In genomic region chr2:26022258-26022565, GRCm38 (mm10) we compare ENCODE assay signal across 8 mouse cellular contexts. TPM values are rescaled to one million over a fixed set of nuclear protein-coding genes. Genes with fewer than 3 reads are reported as not detected.
A peak's percentile ranks its signal among the peaks of the same experiment; 100 is the strongest.
DNase-seq lines count a peak whose midpoint lies in the region; ATAC-seq and TF ChIP-seq lines count a peak whose summit lies in the region.

No protein-coding gene starts in this region.

- H3K4me2 ChIP-seq in kidney, postnatal 0 days (ENCODE audit: low read length), result peak overlapping the region; percentile 88; the same call in 1 of the 2 replicates
- peak overlapping the region; percentile 55 for H3K4me2 ChIP-seq in hindbrain, embryonic 16.5 days (ENCODE audit: low read length)
- H3K4me2 ChIP-seq in midbrain, embryonic 15.5 days, result peak overlapping the region; percentile 47

- H3K9ac ChIP-seq in kidney, postnatal 0 days (ENCODE audit: low read depth, low read length), result no peak overlapping the region
- peak overlapping the region; percentile 48; the same call in 1 of the 2 replicates for H3K9ac ChIP-seq in hindbrain, embryonic 16.5 days (ENCODE audit: low read depth, low read length)
- no peak overlapping the region for H3K9ac ChIP-seq in midbrain, embryonic 15.5 days

- no peak for ATAC-seq in kidney, postnatal 0 days (replicated peaks; ENCODE audit: low FRiP score, low read depth)
- ATAC-seq in hindbrain, embryonic 16.5 days, result no peak; the same call in 1 of the 2 replicates
- ATAC-seq in midbrain, embryonic 15.5 days (replicated peaks), result no peak

- H3K4me3 ChIP-seq in kidney, postnatal 0 days (replicated peaks; ENCODE audit: low read depth, low read length), result no peak overlapping the region
- peak overlapping the region; percentile 89 for H3K4me3 ChIP-seq in embryonic facial prominence, embryonic 10.5 days
- H3K4me3 ChIP-seq in hindbrain, embryonic 16.5 days (ENCODE audit: low read length), result no peak overlapping the region
- H3K4me3 ChIP-seq in midbrain, embryonic 15.5 days, result peak overlapping the region; percentile 20; the same call in 1 of the 2 replicates

- DNase-seq in kidney, postnatal 0 days (ENCODE audit: low spot score), result no peak
- no peak for DNase-seq in kidney, postnatal 14 days
- DNase-seq in embryonic facial prominence, embryonic 10.5 days (ENCODE audit: low spot score), result no peak
- no peak for DNase-seq in retina, embryonic 14.5 days (ENCODE audit: low spot score)
- DNase-seq in retina, postnatal 1 day, result no peak
- DNase-seq in cerebellum, postnatal 36 days, result no peak

- 0 out of 2 replicates have a peak overlapping the region, but pooled peaks have one; percentile 87 for H3K27ac ChIP-seq in kidney, postnatal 0 days
- peak overlapping the region; percentile 32; the same call in 1 of the 2 replicates for H3K27ac ChIP-seq in embryonic facial prominence, embryonic 10.5 days (replicated peaks)
- H3K27ac ChIP-seq in hindbrain, embryonic 16.5 days (ENCODE audit: low read depth, low read length), result no peak overlapping the region
- 0 out of 2 replicates have a peak overlapping the region, but pooled peaks have one; percentile 62 for H3K27ac ChIP-seq in midbrain, embryonic 15.5 days

- TF ChIP-seq CTCF in kidney, postnatal 0 days (IDR thresholded peaks at IDR 0.05; ENCODE audit: low read depth), result no peak

- H3K36me3 ChIP-seq in kidney, postnatal 0 days (ENCODE audit: insufficient read depth, low read length), result no peaks in the 10 kb centered on the region; the same call in 1 of the 2 replicates
- H3K36me3 ChIP-seq in embryonic facial prominence, embryonic 10.5 days (replicated peaks), result no peaks in the 10 kb centered on the region
- no peaks in the 10 kb centered on the region for H3K36me3 ChIP-seq in hindbrain, embryonic 16.5 days (ENCODE audit: control insufficient read depth, insufficient read depth, low read length)
- H3K36me3 ChIP-seq in midbrain, embryonic 15.5 days (replicated peaks), result no peaks in the 10 kb centered on the region

- H3K27me3 ChIP-seq in kidney, postnatal 0 days (ENCODE audit: insufficient read depth, low read length), result no peaks in the 10 kb centered on the region
- H3K27me3 ChIP-seq in embryonic facial prominence, embryonic 10.5 days (replicated peaks; ENCODE audit: low read depth, poor library complexity, severe bottlenecking), result no peaks in the 10 kb centered on the region
- no peaks in the 10 kb centered on the region for H3K27me3 ChIP-seq in hindbrain, embryonic 16.5 days (replicated peaks; ENCODE audit: control insufficient read depth, insufficient read depth, low read length)
- H3K27me3 ChIP-seq in midbrain, embryonic 15.5 days (replicated peaks), result no peaks in the 10 kb centered on the region

- no peaks in the 10 kb centered on the region; the same call in 1 of the 2 replicates for H3K4me1 ChIP-seq in kidney, postnatal 0 days (replicated peaks; ENCODE audit: insufficient read depth, low read length)
- H3K4me1 ChIP-seq in embryonic facial prominence, embryonic 10.5 days, result peaks cover 14% of the 10 kb centered on the region
- peaks cover 15% of the 10 kb centered on the region for H3K4me1 ChIP-seq in hindbrain, embryonic 16.5 days (ENCODE audit: control insufficient read depth, insufficient read depth, low read depth, low read length)
- H3K4me1 ChIP-seq in midbrain, embryonic 15.5 days, result peaks cover 33% of the 10 kb centered on the region

- 78% methylated on average over 8 of the region's 8 CpGs for WGBS in kidney, postnatal 0 days
- WGBS in embryonic facial prominence, embryonic 10.5 days, result 83% methylated on average over 8 of the region's 8 CpGs
- WGBS in hindbrain, embryonic 16.5 days, result 80% methylated on average over 8 of the region's 8 CpGs
- 81% methylated on average over 8 of the region's 8 CpGs for WGBS in midbrain, embryonic 15.5 days

- H3K9me3 ChIP-seq in kidney, postnatal 0 days (replicated peaks; ENCODE audit: low read length), result no peaks in the 10 kb centered on the region
- H3K9me3 ChIP-seq in embryonic facial prominence, embryonic 10.5 days, result no peaks in the 10 kb centered on the region
- H3K9me3 ChIP-seq in hindbrain, embryonic 16.5 days (ENCODE audit: control insufficient read depth, low read length), result no peaks in the 10 kb centered on the region
- H3K9me3 ChIP-seq in midbrain, embryonic 15.5 days, result no peaks in the 10 kb centered on the region

RNA-seq across cellular contexts. Expression of gene Ubac1, which starts 0.7 kb away (rescaled TPM):
- 77.2 and 82.3 TPM in 2 replicates for polyA plus RNA-seq in kidney, postnatal 0 days (2015; fragmentation: Nextera tagmentation; extraction: Ambion mirVana)
- polyA plus RNA-seq in embryonic facial prominence, embryonic 10.5 days (2016; fragmentation: Nextera tagmentation; extraction: Ambion mirVana), result 94.9 and 95.9 TPM in 2 replicates
- polyA plus RNA-seq in hindbrain, embryonic 16.5 days (2015; fragmentation: Nextera tagmentation; extraction: Ambion mirVana), result 139 and 141 TPM in 2 replicates
- polyA plus RNA-seq in midbrain, embryonic 15.5 days (2015; fragmentation: Nextera tagmentation; extraction: Ambion mirVana), result 132 and 139 TPM in 2 replicates

RNA-seq across cellular contexts. Expression of gene Camsap1, which starts 39.1 kb away (rescaled TPM):
- polyA plus RNA-seq in kidney, postnatal 0 days (2015; fragmentation: Nextera tagmentation; extraction: Ambion mirVana), result 9.1 and 14.2 TPM in 2 replicates
- polyA plus RNA-seq in embryonic facial prominence, embryonic 10.5 days (2016; fragmentation: Nextera tagmentation; extraction: Ambion mirVana), result 36.1 and 41.9 TPM in 2 replicates
- 23.6 and 46.8 TPM in 2 replicates for polyA plus RNA-seq in hindbrain, embryonic 16.5 days (2015; fragmentation: Nextera tagmentation; extraction: Ambion mirVana)
- 88.1 and 99.8 TPM in 2 replicates for polyA plus RNA-seq in midbrain, embryonic 15.5 days (2015; fragmentation: Nextera tagmentation; extraction: Ambion mirVana)

Comparison
In these comparisons a context has a peak if more than half of its experiments do, and no peak if none do; other contexts are left out.
1. H3K4me3 ChIP-seq: peak in embryonic facial prominence, embryonic 10.5 days (single experiment) and midbrain, embryonic 15.5 days (single experiment); none in kidney, postnatal 0 days (single experiment) and hindbrain, embryonic 16.5 days (single experiment).
2. Peak in every context shown above with its lines, with median percentiles within 50 percentile points of each other: H3K4me2 ChIP-seq.